Mouse (Mus musculus) cerebellum, adult 2 months (tissue): ENCODE measurements around the gene 2900026A02Rik.

Experiments
- CTCF ChIP-seq: fragments of 200-500 bp; IDR thresholded peaks from 2 replicates; pipeline ENCODE4 v1.5.1; 2011; ENCODE audit warnings: low read depth, mild to moderate bottlenecking, control low read depth, low read length, moderate library complexity, borderline replicate concordance; ENCODE audit not compliant: insufficient read depth
- POLR2A ChIP-seq: fragments of 200-500 bp; IDR thresholded peaks from 2 replicates; pipeline ENCODE4 v1.6.1; 2011; ENCODE audit warnings: low read length, control low read depth, borderline replicate concordance; ENCODE audit not compliant: insufficient read depth

DNA sequence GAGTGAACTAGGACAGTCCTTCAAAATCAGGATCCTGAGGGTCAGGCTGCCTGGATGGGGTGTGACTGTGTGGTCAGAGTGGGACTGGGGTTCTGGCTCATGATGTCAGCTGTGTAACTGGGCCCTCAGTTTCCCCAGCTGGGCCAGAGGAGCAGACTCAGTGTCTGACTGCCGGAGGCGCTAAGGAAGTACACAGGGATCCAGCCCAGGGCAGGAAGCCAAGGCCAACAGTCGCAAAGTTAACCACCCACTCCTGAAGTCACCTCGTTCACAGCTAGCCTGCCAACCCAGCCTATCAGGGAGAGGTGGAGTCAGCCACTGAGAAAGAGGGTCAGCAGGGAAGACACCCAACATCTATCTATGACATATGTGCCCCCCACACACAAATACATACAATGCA lies 13.0 kb downstream of the 2900026A02Rik start:
- TF ChIP-seq CTCF (no peak), POLR2A (no peak)
